Mouse (Mus musculus): ENCODE data around the gene Cep135. TPM values are rescaled to one million over a fixed set of nuclear protein-coding genes. Genes with fewer than 3 reads are reported as not detected.

The Cep135 gene
- polyA plus RNA-seq, 1 experiment: 8.6 TPM

DNA sequence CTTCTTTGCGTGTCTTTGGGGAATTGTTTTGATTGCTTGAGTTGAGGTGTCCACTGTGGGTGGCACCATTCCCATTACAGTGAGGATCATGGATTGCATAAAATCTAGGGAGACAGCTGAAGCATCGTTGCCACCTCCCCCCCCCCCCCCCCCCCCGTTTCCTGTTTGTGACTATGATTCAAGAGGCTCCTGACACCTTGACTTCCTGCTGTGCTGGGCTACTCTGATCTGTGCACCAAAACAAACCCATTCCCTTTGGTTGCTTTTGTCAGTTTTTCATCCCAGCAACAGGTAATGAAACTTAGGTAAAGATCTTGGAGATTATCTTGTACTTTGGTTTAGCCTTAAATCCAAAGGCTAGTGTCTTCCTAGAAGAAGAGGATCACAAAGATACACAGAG is 92.5 kb downstream of the Cep135 start:
- no peak overlapping the region for H3K4me3 ChIP-seq (replicated peaks; ENCODE audit: control insufficient read depth, low read depth, low read length)
- no peak for TF ChIP-seq CTCF (IDR thresholded peaks at IDR 0.05; ENCODE audit: control insufficient read depth, insufficient read depth, low read length)
- TF ChIP-seq POLR2A (IDR thresholded peaks at IDR 0.05; ENCODE audit: borderline replicate concordance, control insufficient read depth, low read depth, low read length): no peak
- H3K27ac ChIP-seq (ENCODE audit: control insufficient read depth, insufficient read depth, low read depth, low read length, poor library complexity): no peak overlapping the region
- WGBS: 42% methylated on average over 3 of the region's 3 CpGs
- peaks cover 1% of the 10 kb centered on the region; the same call in 1 of the 2 replicates for H3K4me1 ChIP-seq (ENCODE audit: control insufficient read depth, insufficient read depth, low read length)

DNA sequence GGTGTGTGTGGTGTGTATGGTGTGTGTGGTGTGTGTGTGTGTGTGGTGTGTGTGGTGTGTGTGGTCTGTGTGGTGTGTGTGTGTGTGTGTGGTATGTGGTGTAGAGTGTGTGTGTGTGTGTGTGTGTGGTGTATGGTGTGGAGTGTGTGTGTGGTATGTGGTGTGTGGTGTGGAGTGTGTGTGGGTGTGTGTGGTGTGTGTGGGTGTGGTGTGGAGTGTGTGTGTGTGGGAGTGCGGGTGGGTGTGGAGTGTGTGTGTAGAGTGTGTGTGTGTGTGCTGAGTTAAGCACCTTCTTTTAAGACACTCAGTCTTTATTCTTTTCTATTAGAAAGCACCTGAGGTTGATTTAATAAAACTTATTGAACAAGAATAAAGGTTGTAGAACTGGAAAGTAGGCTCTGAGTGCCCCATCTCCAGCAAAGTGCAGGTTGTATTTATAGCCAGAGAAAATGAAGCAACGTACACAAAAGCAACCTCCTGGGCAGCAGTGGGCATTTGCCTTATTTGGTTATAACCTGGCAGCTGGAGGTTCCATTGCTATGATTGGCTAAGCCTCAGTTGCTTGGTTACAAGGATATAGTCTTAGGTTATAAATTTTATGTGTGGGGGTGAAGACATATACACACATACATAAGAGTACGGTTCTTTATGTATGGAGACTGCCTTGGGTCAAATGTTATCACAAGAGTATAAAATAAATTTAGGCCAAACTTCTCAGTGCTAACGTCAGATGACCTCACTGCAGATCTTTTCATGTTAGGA is 93.6 kb downstream of the Cep135 start:
- no peak overlapping the region for H3K4me3 ChIP-seq (replicated peaks; ENCODE audit: control insufficient read depth, low read depth, low read length)
- H3K4me1 ChIP-seq (ENCODE audit: control insufficient read depth, insufficient read depth, low read length): peaks cover 1% of the 10 kb centered on the region; the same call in 1 of the 2 replicates
- 75% methylated on average over 4 of the region's 4 CpGs for WGBS
- no peak for TF ChIP-seq CTCF (IDR thresholded peaks at IDR 0.05; ENCODE audit: control insufficient read depth, insufficient read depth, low read length)
- no peak for TF ChIP-seq POLR2A (IDR thresholded peaks at IDR 0.05; ENCODE audit: borderline replicate concordance, control insufficient read depth, low read depth, low read length)
- no peak overlapping the region for H3K27ac ChIP-seq (ENCODE audit: control insufficient read depth, insufficient read depth, low read depth, low read length, poor library complexity)

GRCm38 (mm10) chr5:76683455-76683854 is 95.0 kb downstream of the Cep135 start:
- TF ChIP-seq CTCF (IDR thresholded peaks at IDR 0.05; ENCODE audit: control insufficient read depth, insufficient read depth, low read length) (no peak), POLR2A (IDR thresholded peaks at IDR 0.05; ENCODE audit: borderline replicate concordance, control insufficient read depth, low read depth, low read length) (no peak)
- WGBS: 79% methylated on average over 5 of the region's 5 CpGs
- peaks cover 4% of the 10 kb centered on the region; the same call in 1 of the 2 replicates for H3K4me1 ChIP-seq (ENCODE audit: control insufficient read depth, insufficient read depth, low read length)
- H3K27ac ChIP-seq (ENCODE audit: control insufficient read depth, insufficient read depth, low read depth, low read length, poor library complexity): no peak overlapping the region
- H3K4me3 ChIP-seq (replicated peaks; ENCODE audit: control insufficient read depth, low read depth, low read length): no peak overlapping the region

DNA sequence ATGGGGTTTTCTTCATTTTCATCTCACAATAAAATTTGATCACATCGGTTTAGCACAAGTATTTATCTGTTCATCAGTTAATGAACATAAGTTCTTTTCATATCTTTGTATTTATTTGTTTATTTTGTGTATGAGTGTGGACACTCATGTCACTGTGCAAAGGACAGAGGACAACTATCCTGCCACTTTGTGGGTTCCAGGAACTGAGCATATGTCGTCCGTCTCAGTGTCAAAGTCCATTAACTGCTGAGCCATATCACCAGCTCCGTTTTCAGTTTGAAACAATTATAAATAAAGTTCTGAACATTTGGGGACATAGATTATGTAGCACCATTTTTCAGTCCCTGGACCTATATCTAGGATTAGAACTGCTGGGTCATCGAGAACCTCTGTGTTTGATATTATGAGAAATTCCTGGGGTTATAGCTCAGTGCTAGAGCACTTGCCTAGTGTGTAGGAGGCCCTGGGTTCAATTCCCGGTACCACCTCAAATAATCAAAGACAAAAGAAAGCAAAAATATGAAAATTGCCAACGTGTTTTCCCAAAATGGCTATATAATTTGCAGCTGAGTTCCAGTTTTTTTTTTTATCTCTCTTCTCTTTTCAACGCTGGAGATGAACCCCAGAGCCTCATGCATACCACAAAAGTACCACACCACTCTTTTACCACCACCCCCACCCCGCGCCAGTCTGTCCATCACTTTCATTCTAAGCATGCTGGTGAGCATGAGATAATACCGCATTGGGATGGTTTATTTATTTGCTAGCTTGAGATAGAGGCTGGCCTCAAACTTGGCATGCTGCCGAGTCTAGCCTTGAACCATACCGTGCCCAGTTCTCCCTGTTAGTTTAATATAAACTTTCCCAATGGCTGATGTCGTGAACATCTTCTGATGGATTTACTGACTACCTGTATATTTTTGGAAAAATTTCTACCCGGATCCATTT is 96.4 kb downstream of the Cep135 start:
- Histone ChIP-seq H3K4me3 (replicated peaks; ENCODE audit: control insufficient read depth, low read depth, low read length) (no peak overlapping the region), H3K4me1 (ENCODE audit: control insufficient read depth, insufficient read depth, low read length) (peaks cover 4% of the 10 kb centered on the region; the same call in 1 of the 2 replicates), H3K27ac (ENCODE audit: control insufficient read depth, insufficient read depth, low read depth, low read length, poor library complexity) (no peak overlapping the region)
- WGBS: 58% methylated on average over 15 of the region's 15 CpGs
- no peak for TF ChIP-seq CTCF (IDR thresholded peaks at IDR 0.05; ENCODE audit: control insufficient read depth, insufficient read depth, low read length)
- TF ChIP-seq POLR2A (IDR thresholded peaks at IDR 0.05; ENCODE audit: borderline replicate concordance, control insufficient read depth, low read depth, low read length): no peak

GRCm38 (mm10) chr5:76687961-76688600 is 99.6 kb downstream of the Cep135 start:
- Histone ChIP-seq H3K4me3 (replicated peaks; ENCODE audit: control insufficient read depth, low read depth, low read length) (no peak overlapping the region), H3K27ac (ENCODE audit: control insufficient read depth, insufficient read depth, low read depth, low read length, poor library complexity) (no peak overlapping the region), H3K4me1 (ENCODE audit: control insufficient read depth, insufficient read depth, low read length) (peaks cover 3% of the 10 kb centered on the region; the same call in 1 of the 2 replicates)
- WGBS: 59% methylated on average over 10 of the region's 10 CpGs
- TF ChIP-seq CTCF (IDR thresholded peaks at IDR 0.05; ENCODE audit: control insufficient read depth, insufficient read depth, low read length) (no peak), POLR2A (IDR thresholded peaks at IDR 0.05; ENCODE audit: borderline replicate concordance, control insufficient read depth, low read depth, low read length) (no peak)

DNA sequence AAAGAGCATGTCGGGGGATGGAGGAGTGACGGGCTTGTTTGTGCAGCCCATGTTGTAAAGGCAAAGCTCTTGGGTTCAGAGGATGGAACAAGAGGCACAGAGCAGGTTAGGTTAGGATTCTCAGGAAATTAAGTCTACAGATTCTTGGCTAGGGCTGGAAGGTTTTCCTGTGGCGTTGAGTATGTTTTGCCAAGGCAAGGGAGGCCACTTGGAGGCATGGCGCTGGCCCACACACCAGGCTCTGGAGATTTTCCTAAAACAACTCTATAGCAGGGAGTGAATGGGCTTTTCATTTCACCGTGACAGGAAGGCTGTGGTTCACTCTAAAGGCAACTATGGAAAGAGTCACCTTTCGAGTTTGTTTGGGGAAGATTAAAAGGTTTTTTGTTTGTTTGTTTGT is 100.1 kb downstream of the Cep135 start:
- Histone ChIP-seq H3K27ac (ENCODE audit: control insufficient read depth, insufficient read depth, low read depth, low read length, poor library complexity) (no peak overlapping the region), H3K4me3 (replicated peaks; ENCODE audit: control insufficient read depth, low read depth, low read length) (no peak overlapping the region), H3K4me1 (ENCODE audit: control insufficient read depth, insufficient read depth, low read length) (peaks cover 3% of the 10 kb centered on the region; the same call in 1 of the 2 replicates)
- no peak for TF ChIP-seq CTCF (IDR thresholded peaks at IDR 0.05; ENCODE audit: control insufficient read depth, insufficient read depth, low read length)
- TF ChIP-seq POLR2A (IDR thresholded peaks at IDR 0.05; ENCODE audit: borderline replicate concordance, control insufficient read depth, low read depth, low read length): no peak
- WGBS: 81% methylated on average over 6 of the region's 6 CpGs

DNA sequence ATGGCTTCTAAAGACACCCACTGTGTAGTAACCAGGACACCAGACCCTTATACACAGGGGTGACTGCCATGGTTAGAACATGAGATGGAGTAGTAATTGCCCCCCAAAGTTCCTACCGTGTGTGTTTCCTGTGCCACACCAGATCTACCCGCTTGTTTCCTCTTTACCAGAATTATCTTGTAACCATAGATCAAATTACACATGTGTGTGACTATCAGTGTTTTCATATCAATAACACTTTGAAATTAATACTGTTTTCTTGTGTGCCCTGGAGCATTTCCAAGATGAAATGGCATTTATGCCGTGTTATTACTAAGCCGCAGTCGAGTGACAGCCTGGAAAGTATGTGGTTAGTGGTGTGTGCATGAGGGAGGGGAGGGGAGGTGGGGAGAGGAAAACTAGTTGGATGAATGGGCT is 101.7 kb downstream of the Cep135 start:
- TF ChIP-seq POLR2A (IDR thresholded peaks at IDR 0.05; ENCODE audit: borderline replicate concordance, control insufficient read depth, low read depth, low read length) (no peak), CTCF (IDR thresholded peaks at IDR 0.05; ENCODE audit: control insufficient read depth, insufficient read depth, low read length) (no peak)
- WGBS: 5% methylated on average over 5 of the region's 5 CpGs
- peaks cover 3% of the 10 kb centered on the region; the same call in 1 of the 2 replicates for H3K4me1 ChIP-seq (ENCODE audit: control insufficient read depth, insufficient read depth, low read length)

More for the DNA sequence above, 101.7 kb downstream of the Cep135 start:
- no peak overlapping the region for H3K4me3 ChIP-seq (replicated peaks; ENCODE audit: control insufficient read depth, low read depth, low read length)
- no peak overlapping the region for H3K27ac ChIP-seq (ENCODE audit: control insufficient read depth, insufficient read depth, low read depth, low read length, poor library complexity)
